Mouse (Mus musculus) G1E (cell line): ENCODE results near the gene BC030867. TPM values are rescaled to one million over a fixed set of nuclear protein-coding genes. Genes with fewer than 3 reads are reported as not detected.

Source experiments
- ATAC-seq: 2 replicates; pipeline ENCODE4 v1.8.0; 2016; ENCODE audit warnings: mild to moderate bottlenecking; ENCODE audit not compliant: insufficient number of reproducible peaks, poor library complexity, low FRiP score, severe bottlenecking; ENCODE audit errors: extremely low read depth
- DNase-seq: peaks from one replicate; pipeline ENCODE4 v3.0.0; 2012; ENCODE audit warnings: low spot score
- H3K27me3 ChIP-seq: 2 replicates; pipeline ENCODE4 v1.6.1; 2012; ENCODE audit warnings: mild to moderate bottlenecking, low read length, inconsistent platforms; ENCODE audit not compliant: insufficient read depth
- H3K36me3 ChIP-seq: replicated peaks from 2 replicates; pipeline ENCODE3; 2012; ENCODE audit warnings: mild to moderate bottlenecking, inconsistent platforms
- H3K4me1 ChIP-seq: 2 replicates; pipeline ENCODE4 v1.6.1; 2012; ENCODE audit warnings: low read depth, low read length, inconsistent platforms, mixed read lengths; ENCODE audit not compliant: insufficient read depth
- H3K4me3 ChIP-seq: 2 replicates; pipeline ENCODE4 v1.5.1; 2012; ENCODE audit warnings: low read depth, mild to moderate bottlenecking, inconsistent platforms, low read length, moderate library complexity, mixed read lengths
- H3K9me3 ChIP-seq: replicated peaks from 2 replicates; pipeline ENCODE4 v1.6.1; 2012; ENCODE audit warnings: inconsistent platforms
- CTCF ChIP-seq: IDR thresholded peaks from 2 replicates; pipeline ENCODE4 v1.5.1; 2012; ENCODE audit warnings: low read depth, low read length, inconsistent platforms, mixed read lengths
- GATA1 ChIP-seq: IDR thresholded peaks from 2 replicates; pipeline ENCODE4 v1.6.1; 2012; ENCODE audit warnings: borderline replicate concordance, low read length, inconsistent platforms, mixed read lengths
- GATA2 ChIP-seq: IDR thresholded peaks from 2 replicates; pipeline ENCODE4 v1.6.1; 2012; ENCODE audit warnings: low read depth, low read length, inconsistent platforms, borderline replicate concordance
- POLR2AphosphoS5 ChIP-seq: IDR thresholded peaks from 2 replicates; pipeline ENCODE4 v1.6.1; 2012; ENCODE audit warnings: low read depth, low read length, inconsistent platforms; ENCODE audit not compliant: insufficient replicate concordance
- TAL1 ChIP-seq: conservative IDR thresholded peaks from 2 replicates; pipeline ENCODE4 v1.6.1; 2012; ENCODE audit warnings: low read depth, low read length, inconsistent platforms, mixed read lengths
- polyA plus RNA-seq: library from polyadenylated mRNA; stranded (reverse); fragments of >175 nt; gene quantifications from 2 replicates; pipeline ENCODE4 v1.2.3, GENCODE M21; 2012
- total RNA-seq, 2 experiments: library from RNA; stranded (forward) in 1 of 2; stranded (reverse) in 1 of 2; fragments of 200-1000 nt in 1 of 2; fragments of >200 nt in 1 of 2; fragmentation: Nextera tagmentation in 1 of 2; gene quantifications; 2 replicates each; pipeline ENCODE4 v1.2.3; 2014 to 2017

Gene BC030867
- total and polyA plus RNA-seq, 3 experiments, result 5.7 to 45.0 (median 10.1) TPM

DNA sequence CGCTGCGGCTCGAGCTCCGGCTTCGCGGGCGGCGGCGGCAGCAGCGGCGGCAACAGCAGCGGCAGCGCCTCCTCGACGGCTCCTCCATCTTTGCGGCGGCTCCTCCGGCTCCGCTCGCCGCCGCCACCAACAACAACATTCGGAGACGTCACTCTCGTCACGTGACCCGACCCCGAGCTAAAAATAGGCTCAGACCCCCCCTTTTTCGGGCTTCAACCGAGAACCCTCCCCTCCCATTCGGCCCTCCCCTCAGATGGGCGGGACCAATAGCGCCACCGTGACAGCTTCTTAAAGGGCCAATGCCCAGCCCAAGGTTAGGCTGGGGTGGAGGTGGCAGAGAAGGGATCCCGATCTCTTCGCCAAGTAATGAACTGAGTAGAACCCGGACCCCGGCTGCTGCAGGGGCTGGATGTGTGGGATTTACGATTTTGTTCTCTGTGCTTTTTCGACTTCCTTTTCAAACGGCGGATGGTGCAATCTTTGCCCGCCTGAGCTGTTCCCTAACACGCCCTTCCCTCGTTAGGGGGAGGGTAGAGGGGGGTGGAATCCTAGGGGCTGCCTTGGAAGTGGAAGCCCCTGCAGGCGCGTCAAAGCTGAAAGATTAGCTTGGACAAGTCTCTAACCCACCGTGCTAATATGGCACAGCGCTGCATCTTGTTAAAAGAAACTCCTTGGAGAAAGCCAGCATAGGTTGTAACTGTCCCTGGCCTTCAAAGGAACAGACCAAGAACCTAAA lies 18.5 kb upstream of the BC030867 start, which contains the start of gene Hdac5:
TSS of gene Hdac5 (minus strand) at position 161 of the 736 bp plus-strand sequence.
- TF ChIP-seq CTCF, result no peak
- TF ChIP-seq TAL1, result no peak
- no peak for TF ChIP-seq POLR2AphosphoS5
- no peak for TF ChIP-seq GATA1
- no peak for TF ChIP-seq GATA2
- H3K9me3 ChIP-seq, result no peaks in the 10 kb centered on the region
- DNase-seq, result peak; percentile 89
- peaks cover 40% of the 10 kb centered on the region for H3K4me1 ChIP-seq
- peaks cover 55% of the 10 kb centered on the region for H3K27me3 ChIP-seq
- H3K36me3 ChIP-seq, result no peaks in the 10 kb centered on the region
- peak within 1 kb of the TSS; percentile 79 for H3K4me3 ChIP-seq
- peak; percentile 90 for ATAC-seq

DNA sequence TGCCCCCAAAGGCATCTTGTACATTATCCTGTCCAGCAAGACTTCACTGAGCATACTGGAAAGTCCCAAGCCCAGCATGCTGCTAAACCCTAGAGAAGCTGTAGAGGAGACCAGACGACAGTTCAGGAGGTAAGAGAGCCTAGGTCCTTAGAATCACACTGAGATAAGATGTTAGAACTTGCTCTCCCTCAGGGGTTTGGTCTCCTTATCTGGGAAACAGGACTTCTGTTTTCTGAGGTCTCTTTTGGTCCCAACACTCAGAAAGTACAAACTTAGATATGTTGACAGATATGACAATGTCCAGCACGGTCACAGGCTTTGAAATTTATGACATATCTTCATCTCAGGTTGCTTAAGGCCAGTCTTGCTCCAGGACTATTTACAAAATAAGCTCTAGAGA lies 12.7 kb upstream of the BC030867 start:
- Histone ChIP-seq H3K36me3 (no peaks in the 10 kb centered on the region), H3K9me3 (no peaks in the 10 kb centered on the region), H3K27me3 (peaks cover 45% of the 10 kb centered on the region), H3K4me3 (no peak overlapping the region), H3K4me1 (peaks cover 11% of the 10 kb centered on the region; the same call in 1 of the 2 replicates)
- TF ChIP-seq TAL1 (no peak), POLR2AphosphoS5 (no peak), GATA1 (no peak), CTCF (no peak), GATA2 (no peak)
- no peak for ATAC-seq
- DNase-seq, result no peak

- TF ChIP-seq TAL1 (no peak), GATA2 (no peak), POLR2AphosphoS5 (no peak)
- Histone ChIP-seq H3K27me3 (peaks cover 49% of the 10 kb centered on the region), H3K9me3 (no peaks in the 10 kb centered on the region), H3K4me1 (peaks cover 25% of the 10 kb centered on the region), H3K36me3 (no peaks in the 10 kb centered on the region), H3K4me3 (no peak overlapping the region)
- no peak for ATAC-seq
- no peak for DNase-seq
These were observed 8.0 kb upstream of the BC030867 start for GRCm38 (mm10) chr11:102240636-102241035.

DNA sequence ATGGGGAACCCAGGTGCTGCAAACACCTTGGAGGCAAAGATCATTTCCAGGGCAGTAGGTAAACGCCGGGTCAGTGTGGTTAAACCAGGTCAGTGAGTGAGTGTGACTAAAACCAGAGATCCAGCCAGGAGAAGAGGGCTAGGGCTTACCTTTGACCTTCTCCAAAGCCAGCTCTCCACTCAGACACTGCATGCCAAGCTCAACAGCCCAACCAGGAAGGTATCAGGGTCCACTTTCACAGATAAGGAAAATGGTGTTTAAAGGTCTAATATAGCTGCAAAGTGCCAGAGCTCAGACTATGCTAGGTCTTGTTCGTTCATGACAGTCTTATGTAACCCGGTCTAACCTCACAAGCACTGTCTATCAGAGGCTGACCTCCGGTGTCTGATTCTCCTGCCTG lies 7.4 kb upstream of the BC030867 start:
- ATAC-seq (no peak), DNase-seq (no peak)
- H3K4me1 ChIP-seq, result peaks cover 24% of the 10 kb centered on the region
- H3K9me3 ChIP-seq, result no peaks in the 10 kb centered on the region
- H3K27me3 ChIP-seq, result peaks cover 46% of the 10 kb centered on the region
- no peaks in the 10 kb centered on the region for H3K36me3 ChIP-seq
- no peak overlapping the region for H3K4me3 ChIP-seq
- no peak for TF ChIP-seq GATA2
- TF ChIP-seq GATA1, result no peak
- no peak for TF ChIP-seq TAL1
- no peak for TF ChIP-seq CTCF
- no peak for TF ChIP-seq POLR2AphosphoS5

GRCm38 (mm10) chr11:102241874-102242273 lies 6.8 kb upstream of the BC030867 start:
- no peak for DNase-seq
- peaks cover 42% of the 10 kb centered on the region for H3K27me3 ChIP-seq
- peaks cover 21% of the 10 kb centered on the region for H3K4me1 ChIP-seq
- no peaks in the 10 kb centered on the region for H3K9me3 ChIP-seq
- TF ChIP-seq GATA2 (no peak), POLR2AphosphoS5 (no peak), GATA1 (no peak), TAL1 (no peak), CTCF (no peak)
- H3K4me3 ChIP-seq, result no peak overlapping the region
- ATAC-seq, result no peak
- no peaks in the 10 kb centered on the region for H3K36me3 ChIP-seq

- Histone ChIP-seq H3K4me3 (peak overlapping the region; percentile 67), H3K4me1 (peaks cover 31% of the 10 kb centered on the region), H3K36me3 (no peaks in the 10 kb centered on the region), H3K9me3 (no peaks in the 10 kb centered on the region), H3K27me3 (peaks cover 26% of the 10 kb centered on the region)
- DNase-seq (peak; percentile 68), ATAC-seq (peak; percentile 28; the same call in 1 of the 2 replicates)
- TF ChIP-seq POLR2AphosphoS5 (no peak), TAL1 (no peak), GATA1 (no peak), GATA2 (no peak), CTCF (no peak)
These were observed 3.7 kb upstream of the BC030867 start for GRCm38 (mm10) chr11:102244926-102245449.
